Mouse (Mus musculus) ES-Bruce4 (cell line): Measurements from ENCODE around the gene Itgb3. TPM values are rescaled to one million over a fixed set of nuclear protein-coding genes. Genes with fewer than 3 reads are reported as not detected.

Source experiments
- H3K27ac ChIP-seq: 2 replicates; pipeline ENCODE4 v1.5.1; 2012; ENCODE audit warnings: low read length, inconsistent platforms; ENCODE audit not compliant: insufficient read depth
- H3K27me3 ChIP-seq: 2 replicates; pipeline ENCODE4 v1.6.1; 2012; ENCODE audit warnings: mild to moderate bottlenecking, low read length, inconsistent platforms; ENCODE audit not compliant: control insufficient read depth, poor library complexity, insufficient read depth, severe bottlenecking
- H3K36me3 ChIP-seq: 2 replicates; pipeline ENCODE4 v1.6.1; 2012; ENCODE audit warnings: inconsistent platforms, mild to moderate bottlenecking, low read length, moderate library complexity; ENCODE audit not compliant: control insufficient read depth, poor library complexity, insufficient read depth, severe bottlenecking
- H3K4me1 ChIP-seq: one replicate; pipeline ENCODE4 v1.8.1; 2011; ENCODE audit warnings: low read length; ENCODE audit not compliant: control insufficient read depth, insufficient read depth
- H3K4me3 ChIP-seq: 2 replicates; pipeline ENCODE4 v1.5.1; 2011; ENCODE audit warnings: low read depth, mild to moderate bottlenecking, low read length
- H3K9ac ChIP-seq: 2 replicates; pipeline ENCODE4 v1.6.1; 2012; ENCODE audit warnings: low read depth, mild to moderate bottlenecking, inconsistent platforms; ENCODE audit not compliant: poor library complexity, severe bottlenecking
- H3K9me3 ChIP-seq: replicated peaks from 2 replicates; pipeline ENCODE4 v1.6.1; 2012; ENCODE audit warnings: mild to moderate bottlenecking, low read length, inconsistent platforms; ENCODE audit not compliant: control insufficient read depth, poor library complexity, insufficient read depth, severe bottlenecking
- CTCF ChIP-seq: IDR thresholded peaks from one replicate; pipeline ENCODE4 v1.8.1; 2011; ENCODE audit warnings: low read depth, low read length
- EP300 ChIP-seq: IDR thresholded peaks from 2 replicates; pipeline ENCODE4 v1.6.1; 2011; ENCODE audit warnings: low read depth, low read length; ENCODE audit not compliant: insufficient read depth
- POLR2A ChIP-seq: IDR thresholded peaks from one replicate; pipeline ENCODE4 v1.8.1; 2011; ENCODE audit warnings: low read length; ENCODE audit not compliant: insufficient read depth
- polyA plus RNA-seq: library from polyadenylated mRNA; stranded (reverse); fragments of >200 nt; gene quantifications from 2 replicates; pipeline ENCODE4 v1.2.4, GENCODE M21; 2011; ENCODE audit warnings: low read depth; ENCODE audit not compliant: missing spikeins, insufficient read depth, insufficient read length

Gene Itgb3
- polyA plus RNA-seq, 1 experiment: 5.1 TPM

DNA sequence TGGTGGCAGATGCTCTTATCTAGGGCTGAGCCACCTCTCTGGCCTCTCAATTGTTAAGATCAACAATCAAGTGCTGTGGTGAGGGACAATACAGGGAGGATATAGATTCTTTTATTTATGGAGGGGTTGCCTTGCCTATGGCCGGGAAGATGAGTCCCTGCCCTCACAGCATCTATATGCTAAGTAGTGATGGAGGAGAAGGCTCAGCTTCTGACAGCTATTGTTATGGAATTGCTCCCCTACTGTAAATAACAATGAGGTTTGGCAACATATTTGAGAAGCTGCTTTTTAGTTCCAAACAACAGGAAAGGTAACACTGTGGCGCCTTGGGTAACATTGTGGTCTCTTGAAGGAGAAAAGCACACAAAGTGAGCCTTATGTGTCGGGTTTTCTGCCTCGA is 7.1 kb upstream of the Itgb3 start:
- no peak for TF ChIP-seq CTCF
- TF ChIP-seq POLR2A: no peak
- 0 out of 2 replicates have a peak, but pooled peaks have one; percentile 39 for TF ChIP-seq EP300
- Histone ChIP-seq H3K36me3 (no peaks in the 10 kb centered on the region), H3K9ac (no peak overlapping the region), H3K4me1 (peaks cover 4% of the 10 kb centered on the region), H3K27me3 (no peaks in the 10 kb centered on the region), H3K4me3 (no peak overlapping the region), H3K9me3 (no peaks in the 10 kb centered on the region), H3K27ac (peak overlapping the region; percentile 63; the same call in 1 of the 2 replicates)

DNA sequence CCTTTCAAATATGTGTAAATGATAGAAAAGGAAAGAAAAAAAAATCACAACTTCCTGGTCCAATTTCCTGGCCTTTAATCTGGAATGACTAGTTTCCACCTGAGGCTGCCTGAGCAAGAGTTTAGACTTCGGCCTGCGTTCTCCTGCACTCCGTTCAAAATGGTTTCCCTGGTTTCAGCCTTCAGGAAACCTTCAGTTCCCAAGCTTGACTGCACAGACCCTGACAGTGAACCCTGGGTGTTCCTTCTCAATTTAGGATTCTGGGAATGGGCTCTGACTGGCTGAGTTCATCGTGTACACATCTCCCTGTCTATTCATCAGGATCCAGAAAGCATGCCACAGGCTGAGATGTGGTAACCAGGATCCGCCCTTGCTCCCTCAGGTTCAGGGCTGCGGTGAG is 3.6 kb upstream of the Itgb3 start:
- no peak overlapping the region for H3K9ac ChIP-seq
- H3K9me3 ChIP-seq: no peaks in the 10 kb centered on the region
- no peaks in the 10 kb centered on the region for H3K36me3 ChIP-seq
- H3K4me3 ChIP-seq: no peak overlapping the region
- peaks cover 3% of the 10 kb centered on the region; the same call in 1 of the 2 replicates for H3K27me3 ChIP-seq
- no peak for TF ChIP-seq EP300
- no peak for TF ChIP-seq POLR2A
- no peak for TF ChIP-seq CTCF
- peaks cover 4% of the 10 kb centered on the region for H3K4me1 ChIP-seq
- H3K27ac ChIP-seq: no peak overlapping the region

DNA sequence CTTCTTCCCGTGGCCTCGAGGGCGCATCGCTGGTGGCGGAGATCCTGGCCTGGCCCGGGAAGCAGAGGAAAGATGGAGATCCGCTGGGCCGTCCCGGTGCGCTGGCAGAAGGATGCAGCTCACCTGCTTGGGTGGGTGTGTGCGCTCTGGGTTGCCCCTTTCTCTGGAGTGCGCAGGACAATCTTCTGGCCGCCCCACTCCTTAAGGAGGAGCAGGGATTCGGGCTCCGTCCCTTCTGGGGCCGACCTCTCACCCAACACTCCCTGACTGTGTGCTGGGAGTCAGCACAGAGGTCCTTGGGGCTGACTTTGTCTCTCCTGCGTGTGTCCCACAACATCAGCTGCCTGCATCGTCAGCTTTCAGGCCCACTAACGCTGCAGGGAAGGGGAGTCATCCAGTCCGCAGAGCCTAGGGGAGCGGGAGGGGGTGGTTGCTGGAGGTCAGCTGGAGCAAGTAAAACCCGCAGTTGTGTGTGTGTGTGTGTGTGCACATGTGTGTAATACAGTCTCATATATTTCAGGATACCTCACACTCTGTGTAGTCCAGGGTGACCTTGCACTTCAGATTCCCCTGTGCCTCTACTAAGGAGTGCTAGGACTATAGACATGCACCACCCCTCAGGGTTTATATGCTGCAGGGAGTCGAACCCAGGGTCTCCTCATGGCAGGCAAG is 585 bp downstream of the Itgb3 start:
- H3K4me1 ChIP-seq: no peaks in the 10 kb centered on the region
- H3K9me3 ChIP-seq: no peaks in the 10 kb centered on the region
- TF ChIP-seq EP300: no peak
- no peak for TF ChIP-seq CTCF
- TF ChIP-seq POLR2A: no peak
- H3K36me3 ChIP-seq: no peaks in the 10 kb centered on the region
- peak overlapping the region; percentile 24 for H3K9ac ChIP-seq
- H3K27me3 ChIP-seq: peaks cover 3% of the 10 kb centered on the region; the same call in 1 of the 2 replicates
- H3K4me3 ChIP-seq: peak overlapping the region; percentile 77
- no peak overlapping the region for H3K27ac ChIP-seq

DNA sequence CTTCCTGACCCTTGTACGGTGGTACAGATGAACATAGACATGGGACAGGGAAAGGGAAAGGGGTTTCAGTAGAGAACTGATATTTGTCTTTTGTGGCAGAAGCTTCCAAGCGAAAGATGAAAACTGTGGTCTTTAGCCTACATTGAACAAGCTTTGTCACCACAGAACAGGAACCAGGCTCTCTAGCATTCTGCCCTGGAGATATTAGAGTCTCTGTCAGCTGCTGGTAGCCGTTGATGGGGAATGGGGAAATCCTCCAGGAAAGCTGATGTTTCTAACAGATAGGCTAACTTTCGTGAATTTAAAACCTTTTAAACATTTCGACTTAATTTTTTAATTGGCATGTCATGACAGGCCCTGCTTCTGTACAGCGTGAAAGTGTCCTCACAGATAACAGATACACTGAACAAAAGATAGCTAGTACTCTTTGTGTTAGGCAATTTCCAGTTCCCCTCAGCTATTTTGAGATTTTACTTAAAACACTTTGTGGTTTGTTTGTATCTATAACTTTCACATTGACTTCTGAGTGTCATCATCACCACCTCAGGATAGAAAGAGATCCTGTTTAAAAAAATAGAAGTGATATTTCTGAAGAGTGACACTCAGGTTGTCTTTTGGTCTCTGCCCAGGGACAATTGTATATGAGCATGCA is 1.4 kb downstream of the Itgb3 start:
- Histone ChIP-seq H3K36me3 (no peaks in the 10 kb centered on the region), H3K9ac (no peak overlapping the region), H3K4me3 (no peak overlapping the region), H3K9me3 (no peaks in the 10 kb centered on the region), H3K4me1 (no peaks in the 10 kb centered on the region), H3K27ac (no peak overlapping the region), H3K27me3 (peaks cover 3% of the 10 kb centered on the region; the same call in 1 of the 2 replicates)
- TF ChIP-seq POLR2A (no peak), CTCF (no peak), EP300 (no peak)

DNA sequence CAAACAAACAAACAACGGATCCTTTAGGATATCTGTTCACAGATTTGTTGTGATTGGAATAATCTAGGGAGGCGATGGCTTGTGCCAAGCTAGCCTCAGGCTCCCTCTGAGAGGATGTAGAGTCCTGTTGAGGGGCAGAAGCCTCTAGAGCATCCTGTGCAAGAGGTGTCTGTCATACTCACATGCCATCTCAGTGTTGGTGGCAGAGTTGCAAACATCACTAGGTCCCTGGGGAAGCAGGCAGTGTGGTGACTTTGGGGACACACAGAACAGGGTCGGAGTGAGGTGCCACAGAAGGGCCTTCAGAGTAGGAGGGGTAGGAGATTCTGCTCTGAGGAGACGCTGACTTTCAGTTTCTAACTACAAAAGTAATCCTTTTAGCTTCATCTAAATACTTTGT is 1.9 kb downstream of the Itgb3 start:
- H3K27me3 ChIP-seq: peaks cover 3% of the 10 kb centered on the region; the same call in 1 of the 2 replicates
- no peaks in the 10 kb centered on the region for H3K9me3 ChIP-seq
- H3K4me3 ChIP-seq: no peak overlapping the region

More for the DNA sequence above, 1.9 kb downstream of the Itgb3 start:
- Histone ChIP-seq H3K27ac (no peak overlapping the region), H3K9ac (no peak overlapping the region), H3K36me3 (no peaks in the 10 kb centered on the region), H3K4me1 (no peaks in the 10 kb centered on the region)
- TF ChIP-seq CTCF (no peak), EP300 (no peak), POLR2A (no peak)
